Mouse (Mus musculus) MEL (cell line): Measurements from ENCODE around the gene Arhgef16.

ENCODE experiments used
- CHD1 ChIP-seq: IDR thresholded peaks from 2 replicates; pipeline ENCODE4 v1.6.1; 2012; ENCODE audit warnings: low read depth, mild to moderate bottlenecking, inconsistent platforms, low read length, improper control_type of control experiment
- CHD2 ChIP-seq: IDR thresholded peaks from 2 replicates; pipeline ENCODE4 v1.6.1; 2011; ENCODE audit warnings: low read length, improper control_type of control experiment
- CTCF ChIP-seq, 3 experiments: IDR thresholded peaks in 2 of 3; conservative IDR thresholded peaks in 1 of 3; 2 replicates each; pipeline ENCODE4 v1.5.1; 2011 to 2012; ENCODE audit warnings: low read length in 3 of 3, low read depth in 2 of 3, mild to moderate bottlenecking in 2 of 3, improper control_type of control experiment in 1 of 3, inconsistent platforms in 1 of 3, mixed read lengths in 1 of 3, moderate library complexity in 1 of 3; ENCODE audit not compliant: control insufficient read depth in 1 of 3, insufficient read depth in 1 of 3, poor library complexity in 1 of 3, severe bottlenecking in 1 of 3
- EP300 ChIP-seq, 2 experiments: IDR thresholded peaks; 2 replicates each; pipeline ENCODE4 v1.6.1; 2011; ENCODE audit warnings: improper control_type of control experiment in 2 of 2, low read length in 2 of 2, low read depth in 1 of 2, mild to moderate bottlenecking in 1 of 2
- ETS1 ChIP-seq: IDR thresholded peaks from 2 replicates; pipeline ENCODE4 v1.6.1; 2012; ENCODE audit warnings: low read depth, mild to moderate bottlenecking, inconsistent platforms, low read length, improper control_type of control experiment, moderate library complexity
- GABPA ChIP-seq: IDR thresholded peaks from 2 replicates; pipeline ENCODE4 v1.6.1; 2012; ENCODE audit warnings: low read depth, mild to moderate bottlenecking, inconsistent platforms, low read length, improper control_type of control experiment, moderate library complexity
- MAZ ChIP-seq: IDR thresholded peaks from 2 replicates; pipeline ENCODE4 v1.6.1; 2012; ENCODE audit warnings: low read depth, mild to moderate bottlenecking, inconsistent platforms, low read length, improper control_type of control experiment
- MYC ChIP-seq: IDR thresholded peaks from 2 replicates; pipeline ENCODE4 v1.6.1; 2011; ENCODE audit warnings: low read depth, mild to moderate bottlenecking, low read length, improper control_type of control experiment, moderate library complexity
- POLR2A ChIP-seq, 2 experiments: IDR thresholded peaks; 2 replicates each; pipeline ENCODE4 v1.6.1; 2011 to 2012; ENCODE audit warnings: low read length in 2 of 2, mild to moderate bottlenecking in 2 of 2, control low read depth in 1 of 2, improper control_type of control experiment in 1 of 2, low read depth in 1 of 2, moderate library complexity in 1 of 2; ENCODE audit not compliant: control insufficient read depth in 1 of 2, insufficient read depth in 1 of 2, poor library complexity in 1 of 2
- RAD21 ChIP-seq: IDR thresholded peaks from 2 replicates; pipeline ENCODE4 v1.6.1; 2011; ENCODE audit warnings: mild to moderate bottlenecking, low read depth, low read length, improper control_type of control experiment
- UBTF ChIP-seq: IDR thresholded peaks from 2 replicates; pipeline ENCODE4 v1.6.1; 2012; ENCODE audit warnings: low read depth, mild to moderate bottlenecking, inconsistent platforms, low read length, improper control_type of control experiment, moderate library complexity, borderline replicate concordance; ENCODE audit not compliant: insufficient read depth
- ZMIZ1 ChIP-seq: IDR thresholded peaks from 2 replicates; pipeline ENCODE4 v1.6.1; 2012; ENCODE audit warnings: low read depth, mild to moderate bottlenecking, inconsistent platforms, low read length, improper control_type of control experiment, moderate library complexity

- no peak for TF ChIP-seq EP300 (IDR thresholded peaks at IDR 0.05; ENCODE audit: low read depth in 1 of 2, low read length in 2 of 2)
- no peak for TF ChIP-seq UBTF
- TF ChIP-seq MAZ, result no peak
- peak; percentile 18; the same call in 1 of the 2 replicates for TF ChIP-seq RAD21
- peak; percentile 18 to 21 (median 18); a peak in 3 of 6 replicates for TF ChIP-seq CTCF (IDR thresholded peaks at IDR 0.05 in 2 of 3, conservative IDR thresholded peaks at IDR 0.05 in 1 of 3; ENCODE audit: control insufficient read depth in 1 of 3, insufficient read depth in 1 of 3, low read depth in 2 of 3, low read length in 3 of 3, poor library complexity in 1 of 3, severe bottlenecking in 1 of 3)
- TF ChIP-seq ETS1, result no peak
- no peak for TF ChIP-seq GABPA
- TF ChIP-seq POLR2A (IDR thresholded peaks at IDR 0.05; ENCODE audit: control insufficient read depth in 1 of 2, insufficient read depth in 1 of 2, low read depth in 1 of 2, low read length in 2 of 2, poor library complexity in 1 of 2), result no peak
- no peak for TF ChIP-seq CHD1
- TF ChIP-seq MYC, result no peak
- TF ChIP-seq ZMIZ1, result no peak
- no peak for TF ChIP-seq CHD2
Observed at GRCm38 (mm10) chr4:154328836-154329235, 27.4 kb upstream of the Arhgef16 start.
